Mouse (Mus musculus) ES-Bruce4 (cell line): ENCODE data around the gene Efna1.

Source experiments
- CTCF ChIP-seq: IDR thresholded peaks from one replicate; pipeline ENCODE4 v1.8.1; 2011; ENCODE audit warnings: low read depth, low read length
- POLR2A ChIP-seq: IDR thresholded peaks from one replicate; pipeline ENCODE4 v1.8.1; 2011; ENCODE audit warnings: low read length; ENCODE audit not compliant: insufficient read depth

DNA sequence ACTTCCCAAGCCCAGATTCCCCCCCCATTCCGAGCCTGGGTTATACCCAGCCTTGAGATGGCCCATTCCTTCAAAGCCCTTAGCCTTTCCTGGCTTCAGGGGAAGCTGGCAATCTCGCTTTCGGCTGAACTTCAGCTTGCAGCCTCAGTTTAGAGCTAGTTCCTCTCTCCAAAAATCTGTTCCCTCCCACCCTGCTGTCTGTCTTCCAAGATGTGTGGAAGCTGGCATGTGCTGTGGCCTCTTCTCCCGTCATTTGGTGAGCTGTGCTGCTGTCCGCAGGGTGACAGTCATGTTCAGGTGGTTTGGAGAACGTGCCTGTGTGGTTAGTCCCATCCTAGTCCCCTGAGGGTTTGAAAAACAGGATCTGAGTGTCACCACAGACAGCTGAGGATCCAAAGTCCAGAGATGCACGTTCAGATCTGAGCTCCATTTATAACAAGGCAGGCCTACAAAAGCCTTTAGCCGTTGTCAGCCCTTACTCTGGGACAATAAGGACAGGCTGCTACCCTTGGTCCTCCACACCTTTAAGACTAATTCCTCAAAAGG lies 14.8 kb upstream of the Efna1 start:
- TF ChIP-seq CTCF (no peak), POLR2A (no peak)
